Mouse (Mus musculus) liver, embryonic 14.5 days (tissue): Measurements from ENCODE around the gene Mrpl3.
"Not testable (repeated sequence)": the region's sequence is repeated elsewhere in the genome, so short reads cannot be mapped to it uniquely, and the experiment has no call there.

ENCODE experiments used
- CTCF ChIP-seq: IDR thresholded peaks from 2 replicates; pipeline ENCODE4 v1.5.1; 2016; ENCODE audit warnings: antibody characterized with exemption, low read depth, control low read depth
- EP300 ChIP-seq: IDR thresholded peaks from 2 replicates; pipeline ENCODE4 v1.6.1; 2016; ENCODE audit warnings: antibody characterized with exemption, low read depth

DNA sequence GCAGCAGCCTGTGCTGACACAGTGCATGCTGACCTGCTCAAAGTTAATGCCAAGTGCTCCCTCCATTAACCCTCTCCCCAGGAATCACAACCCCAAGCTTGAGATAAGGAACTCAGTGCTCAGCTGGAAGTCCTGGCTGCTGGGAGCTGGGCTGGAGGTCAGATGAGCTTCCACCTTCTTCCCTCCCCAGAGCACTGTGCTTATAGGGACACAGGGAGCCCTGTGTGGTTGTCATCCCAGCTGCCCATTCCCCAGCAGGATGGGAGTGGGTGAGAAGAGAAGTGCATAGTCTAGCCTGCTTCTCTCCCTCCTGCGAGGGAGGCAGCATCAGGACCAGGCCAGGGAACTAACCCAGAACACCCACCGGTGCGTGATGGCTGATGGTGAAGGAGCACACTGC, 72.2 kb downstream of the Mrpl3 start:
- TF ChIP-seq EP300, CTCF: not testable (repeated sequence)
